Mouse (Mus musculus) hindbrain, embryonic 14.5 days (tissue): ENCODE measurements around the gene Pkhd1. TPM values are rescaled to one million over a fixed set of nuclear protein-coding genes. Genes with fewer than 3 reads are reported as not detected.

Source experiments
- ATAC-seq: fragments of 200-750 bp; cut with Nextera tagmentation; 2 replicates; pipeline ENCODE4 v1.8.0; 2017; ENCODE audit warnings: moderate number of reproducible peaks, mild to moderate bottlenecking, moderate TSS enrichment, moderate library complexity; ENCODE audit not compliant: low FRiP score
- DNase-seq: peaks from one replicate; pipeline ENCODE4 v3.0.0-alpha.2; 2015; ENCODE audit warnings: low spot score
- H3K27ac ChIP-seq: fragments of 300-500 bp; sonication (generic); 2 replicates; pipeline ENCODE4 v1.5.1; 2014; ENCODE audit warnings: mild to moderate bottlenecking, moderate library complexity
- H3K27me3 ChIP-seq: fragments of 300-500 bp; sonication (generic); 2 replicates; pipeline ENCODE4 v1.6.1; 2014; ENCODE audit warnings: mild to moderate bottlenecking, low read length, mixed read lengths; ENCODE audit not compliant: control insufficient read depth, insufficient read depth
- H3K36me3 ChIP-seq: fragments of 300-500 bp; sonication (generic); replicated peaks from 2 replicates; pipeline ENCODE4 v1.6.1; 2014; ENCODE audit not compliant: control insufficient read depth, insufficient read depth
- H3K4me1 ChIP-seq: fragments of 300-500 bp; sonication (generic); replicated peaks from 2 replicates; pipeline ENCODE4 v1.6.1; 2014; ENCODE audit warnings: antibody characterized with exemption, low read length, mixed read lengths; ENCODE audit not compliant: control insufficient read depth, insufficient read depth
- H3K4me2 ChIP-seq: fragments of 300-500 bp; sonication (generic); replicated peaks from 2 replicates; pipeline ENCODE4 v1.6.1; 2014; ENCODE audit warnings: mild to moderate bottlenecking, moderate library complexity
- H3K4me3 ChIP-seq: fragments of 300-500 bp; sonication (generic); replicated peaks from 2 replicates; pipeline ENCODE4 v1.5.1; 2014; ENCODE audit warnings: mild to moderate bottlenecking, low read length
- H3K9ac ChIP-seq: fragments of 300-500 bp; sonication (generic); 2 replicates; pipeline ENCODE4 v1.6.1; 2014
- H3K9me3 ChIP-seq: fragments of 300-500 bp; sonication (generic); 2 replicates; pipeline ENCODE4 v1.6.1; 2016; ENCODE audit warnings: low read length; ENCODE audit not compliant: control insufficient read depth
- WGBS: fragments of 180-500 bp; shearing (Covaris S2); extraction: QIAGEN DNeasy Blood & Tissue Kit; methylation state at CpG from one replicate; pipeline ENCODE4 v1.1.7; 2014; 5-methylcytosine and 5-hydroxymethylcytosine counted together
- polyA plus RNA-seq: library from polyadenylated mRNA; unstranded; fragments of >200 nt; fragmentation: Nextera tagmentation; extraction: Ambion mirVana; gene quantifications from 2 replicates; pipeline ENCODE4 v1.2.1, GENCODE M21; 2014

Pkhd1 gene
- 0.01 TPM in 1 of 2 replicates, not detected in the other for polyA plus RNA-seq

DNA sequence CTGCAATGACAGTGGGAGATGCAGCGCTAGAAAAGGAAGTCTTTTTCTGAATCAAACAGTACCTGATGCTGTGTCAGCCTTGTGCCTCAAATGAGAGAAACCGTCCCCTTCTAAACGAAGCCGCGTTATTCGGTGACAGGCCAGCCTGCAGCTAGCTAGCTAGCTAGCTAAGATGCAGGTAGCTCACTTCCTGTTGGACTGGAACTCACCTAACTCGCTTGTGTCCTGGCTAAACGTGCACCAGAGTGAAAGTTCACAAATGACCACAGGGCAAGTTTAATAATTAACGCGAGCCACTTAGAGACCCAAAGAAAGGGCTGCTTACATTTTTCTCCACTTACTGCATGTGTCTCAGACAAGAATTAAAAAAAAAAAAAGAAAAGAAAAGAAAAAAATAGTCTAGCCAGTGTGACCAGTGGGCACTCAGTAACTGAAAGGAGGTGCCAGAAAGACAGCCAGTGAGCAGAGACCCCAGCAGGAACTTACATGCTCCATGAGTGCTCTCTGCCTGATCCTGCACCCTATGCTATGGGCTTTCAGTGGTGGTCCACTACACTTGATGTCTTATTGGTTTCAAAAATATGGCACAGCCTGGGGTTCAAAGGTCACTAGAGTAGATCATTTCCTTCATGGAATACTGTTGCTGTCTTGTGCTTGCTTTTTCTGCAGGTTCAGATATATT is at the start of gene Pkhd1:
TSS of gene Pkhd1 (minus strand) at position 216 of the 682 bp plus-strand sequence.
- 77% methylated on average over 10 of the region's 10 CpGs for WGBS

DNA sequence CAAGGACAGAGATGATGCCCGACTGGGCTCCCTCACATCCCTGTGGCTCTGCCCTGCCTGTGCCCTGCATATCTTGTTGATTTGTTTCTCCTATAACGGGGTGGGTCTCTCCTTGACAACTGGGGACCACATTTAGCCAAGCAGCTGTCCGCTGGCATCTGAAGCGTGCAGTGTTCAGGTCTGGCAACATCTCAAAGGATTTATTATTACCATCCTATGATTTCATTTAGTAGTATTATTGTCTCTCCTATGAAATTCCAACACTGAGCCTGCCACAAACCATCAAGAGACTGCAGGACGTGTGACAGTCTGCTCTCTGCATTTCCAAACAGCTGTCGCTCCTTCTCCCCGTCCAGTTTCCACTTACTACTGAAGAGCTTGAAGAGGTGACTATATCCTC is 49.7 kb upstream of the Pkhd1 start:
- Histone ChIP-seq H3K27ac (no peak overlapping the region), H3K4me3 (no peak overlapping the region), H3K9ac (no peak overlapping the region), H3K4me2 (no peak overlapping the region), H3K36me3 (no peaks in the 10 kb centered on the region), H3K4me1 (no peaks in the 10 kb centered on the region), H3K27me3 (no peaks in the 10 kb centered on the region), H3K9me3 (no peaks in the 10 kb centered on the region)
- no peak for ATAC-seq
- WGBS = 78% methylated on average over 7 of the region's 7 CpGs
- DNase-seq = no peak

More for the DNA sequence above, at the start of gene Pkhd1:
- no peak within 1 kb of the TSS for H3K27ac ChIP-seq
- H3K27me3 ChIP-seq = no peaks in the 10 kb centered on the region
- no peaks in the 10 kb centered on the region for H3K9me3 ChIP-seq
- no peaks in the 10 kb centered on the region for H3K4me1 ChIP-seq
- DNase-seq (no peak), ATAC-seq (no peak)
- H3K9ac ChIP-seq = no peak within 1 kb of the TSS
- no peak within 1 kb of the TSS for H3K4me3 ChIP-seq
- no peak within 1 kb of the TSS for H3K4me2 ChIP-seq
- no peaks in the 10 kb centered on the region for H3K36me3 ChIP-seq

DNA sequence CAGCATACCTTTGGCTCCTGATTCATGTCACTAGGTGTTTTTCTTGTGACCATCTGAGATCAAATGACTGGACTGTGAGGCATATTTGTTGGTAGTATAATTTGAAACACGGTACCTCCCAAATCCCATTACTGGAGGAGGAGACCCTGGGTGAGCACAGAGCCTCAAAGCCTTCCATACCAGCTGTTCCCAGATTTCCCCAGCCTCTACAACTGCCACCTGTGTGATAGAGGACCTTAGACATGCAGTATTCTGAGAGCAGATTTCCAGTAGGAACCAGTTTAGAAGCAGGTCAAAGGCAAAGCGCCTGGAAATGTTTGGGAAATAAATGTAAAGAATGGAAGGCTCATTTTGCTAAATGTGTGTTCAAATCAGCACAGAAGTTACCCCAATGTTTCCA is 48.4 kb upstream of the Pkhd1 start:
- ATAC-seq (no peak), DNase-seq (no peak)
- 93% methylated on average over 2 of the region's 2 CpGs for WGBS
- Histone ChIP-seq H3K9ac (no peak overlapping the region), H3K4me3 (no peak overlapping the region), H3K27ac (no peak overlapping the region), H3K9me3 (no peaks in the 10 kb centered on the region), H3K36me3 (no peaks in the 10 kb centered on the region), H3K4me2 (no peak overlapping the region), H3K4me1 (no peaks in the 10 kb centered on the region), H3K27me3 (no peaks in the 10 kb centered on the region)

GRCm38 (mm10) chr1:20655085-20655484 is 37.2 kb upstream of the Pkhd1 start:
- no peak overlapping the region for H3K4me3 ChIP-seq
- H3K27ac ChIP-seq = no peak overlapping the region
- no peaks in the 10 kb centered on the region for H3K4me1 ChIP-seq
- WGBS = 70% methylated on average over 5 of the region's 5 CpGs
- no peaks in the 10 kb centered on the region for H3K36me3 ChIP-seq
- H3K4me2 ChIP-seq = no peak overlapping the region
- H3K9me3 ChIP-seq = no peaks in the 10 kb centered on the region
- H3K9ac ChIP-seq = no peak overlapping the region
- ATAC-seq (no peak), DNase-seq (no peak)
- H3K27me3 ChIP-seq = no peaks in the 10 kb centered on the region

GRCm38 (mm10) chr1:20653513-20654506 is 35.9 kb upstream of the Pkhd1 start:
- no peak overlapping the region for H3K4me2 ChIP-seq
- H3K36me3 ChIP-seq = no peaks in the 10 kb centered on the region
- no peak overlapping the region for H3K27ac ChIP-seq
- 66% methylated on average over 6 of the region's 6 CpGs for WGBS
- no peak for DNase-seq
- H3K27me3 ChIP-seq = no peaks in the 10 kb centered on the region
- no peaks in the 10 kb centered on the region for H3K4me1 ChIP-seq
- no peak overlapping the region for H3K4me3 ChIP-seq
- H3K9ac ChIP-seq = no peak overlapping the region
- H3K9me3 ChIP-seq = no peaks in the 10 kb centered on the region
- ATAC-seq = no peak

GRCm38 (mm10) chr1:20634856-20635255 is 17.0 kb upstream of the Pkhd1 start:
- no peak for DNase-seq
- Histone ChIP-seq H3K4me1 (no peaks in the 10 kb centered on the region), H3K36me3 (no peaks in the 10 kb centered on the region), H3K27me3 (no peaks in the 10 kb centered on the region), H3K9ac (no peak overlapping the region), H3K27ac (no peak overlapping the region), H3K4me2 (no peak overlapping the region), H3K4me3 (no peak overlapping the region), H3K9me3 (no peaks in the 10 kb centered on the region)
- no peak for ATAC-seq
- 90% methylated on average over 2 of the region's 2 CpGs for WGBS

DNA sequence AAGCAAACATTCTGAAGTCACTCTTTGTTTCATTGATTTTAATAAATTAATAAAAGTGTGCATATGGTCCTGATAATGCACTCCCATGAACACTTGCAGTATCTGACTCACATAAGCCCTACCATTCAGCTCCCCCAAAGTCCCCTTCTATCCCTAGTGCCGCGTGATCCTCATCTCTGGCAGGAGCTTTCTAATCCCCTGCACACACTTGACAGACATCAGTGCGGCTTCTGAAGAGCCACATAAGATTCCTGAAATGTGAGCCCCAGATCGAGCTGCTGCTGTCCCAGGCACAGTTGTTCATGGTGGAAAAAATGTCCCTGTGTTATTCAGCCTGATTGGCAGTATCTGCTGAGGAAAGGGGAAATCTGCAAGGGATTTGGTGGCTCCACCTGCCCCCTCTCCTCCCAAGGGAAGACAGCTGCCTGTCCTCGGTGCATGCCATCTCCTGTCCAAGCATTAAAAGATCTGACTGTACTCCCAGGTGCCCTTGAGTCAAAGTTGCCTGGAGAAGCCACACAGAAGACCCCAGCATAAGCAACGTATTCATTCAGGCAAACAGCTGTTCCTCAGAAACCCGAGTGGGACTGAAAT is 15.5 kb upstream of the Pkhd1 start:
- WGBS = 80% methylated on average over 7 of the region's 7 CpGs
- H3K27ac ChIP-seq = no peak overlapping the region
- H3K9me3 ChIP-seq = no peaks in the 10 kb centered on the region
- no peak overlapping the region for H3K4me3 ChIP-seq
- H3K36me3 ChIP-seq = no peaks in the 10 kb centered on the region
- ATAC-seq (no peak), DNase-seq (no peak)
- no peak overlapping the region for H3K4me2 ChIP-seq
- H3K9ac ChIP-seq = no peak overlapping the region
- no peaks in the 10 kb centered on the region for H3K4me1 ChIP-seq
- H3K27me3 ChIP-seq = no peaks in the 10 kb centered on the region

GRCm38 (mm10) chr1:20624564-20624963 is 6.7 kb upstream of the Pkhd1 start:
- no peaks in the 10 kb centered on the region for H3K4me1 ChIP-seq
- no peak overlapping the region for H3K9ac ChIP-seq
- no peaks in the 10 kb centered on the region for H3K27me3 ChIP-seq
- no peak overlapping the region for H3K4me2 ChIP-seq
- WGBS = 93% methylated on average over 3 of the region's 3 CpGs
- DNase-seq (no peak), ATAC-seq (no peak)
- no peaks in the 10 kb centered on the region for H3K9me3 ChIP-seq
- no peak overlapping the region for H3K27ac ChIP-seq
- H3K36me3 ChIP-seq = no peaks in the 10 kb centered on the region
- H3K4me3 ChIP-seq = no peak overlapping the region

- H3K36me3 ChIP-seq = no peaks in the 10 kb centered on the region
- no peak overlapping the region for H3K4me2 ChIP-seq
- H3K4me1 ChIP-seq = no peaks in the 10 kb centered on the region
- DNase-seq (no peak), ATAC-seq (no peak)
- no peaks in the 10 kb centered on the region for H3K27me3 ChIP-seq
- WGBS = 92% methylated on average over 4 of the region's 4 CpGs
- no peak overlapping the region for H3K4me3 ChIP-seq
- no peak overlapping the region for H3K9ac ChIP-seq
- no peak overlapping the region for H3K27ac ChIP-seq
- no peaks in the 10 kb centered on the region for H3K9me3 ChIP-seq
Observed at GRCm38 (mm10) chr1:20623375-20623774, 5.5 kb upstream of the Pkhd1 start.
